Mouse (Mus musculus) layer of hippocampus, adult 18-20 months (tissue): ENCODE measurements at regions not wholly inside any gene's neighbourhood (a gene's known extent, or its start where the extent isn't known, plus 50 kb on each side); places are given as distances from the start of the nearest gene placed in this dataset.
A peak's percentile ranks its signal among the peaks of the same experiment; 100 is the strongest.

Source experiments
- DNase-seq, 2 experiments: peaks; one replicate each; pipeline ENCODE4 v3.0.0; 2022; ENCODE audit warnings: low spot score in 2 of 2

DNA sequence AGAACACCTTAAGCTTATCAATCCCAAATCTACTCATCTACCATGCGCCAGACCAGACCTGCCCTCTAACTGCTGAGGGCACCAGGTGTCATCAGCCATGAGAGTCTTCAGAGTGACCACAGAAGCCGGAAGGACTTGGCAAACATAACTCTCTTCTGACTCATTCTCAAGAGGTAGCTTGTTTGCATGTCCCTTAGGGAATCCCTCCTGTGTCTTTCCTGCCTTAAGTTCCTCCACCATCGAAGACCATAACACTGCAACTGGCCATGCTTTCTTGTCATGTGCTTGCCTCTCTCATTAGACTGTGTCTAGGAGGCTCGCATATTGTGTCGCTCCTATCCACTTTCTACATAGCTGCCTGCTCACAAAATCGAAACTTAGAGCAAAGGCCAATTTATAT is 226.1 kb upstream of the Ncam1 start:
- DNase-seq: no peak

GRCm38 (mm10) chr9:50013602-50014001 is 214.9 kb upstream of the Ncam1 start:
- no peak for DNase-seq

DNA sequence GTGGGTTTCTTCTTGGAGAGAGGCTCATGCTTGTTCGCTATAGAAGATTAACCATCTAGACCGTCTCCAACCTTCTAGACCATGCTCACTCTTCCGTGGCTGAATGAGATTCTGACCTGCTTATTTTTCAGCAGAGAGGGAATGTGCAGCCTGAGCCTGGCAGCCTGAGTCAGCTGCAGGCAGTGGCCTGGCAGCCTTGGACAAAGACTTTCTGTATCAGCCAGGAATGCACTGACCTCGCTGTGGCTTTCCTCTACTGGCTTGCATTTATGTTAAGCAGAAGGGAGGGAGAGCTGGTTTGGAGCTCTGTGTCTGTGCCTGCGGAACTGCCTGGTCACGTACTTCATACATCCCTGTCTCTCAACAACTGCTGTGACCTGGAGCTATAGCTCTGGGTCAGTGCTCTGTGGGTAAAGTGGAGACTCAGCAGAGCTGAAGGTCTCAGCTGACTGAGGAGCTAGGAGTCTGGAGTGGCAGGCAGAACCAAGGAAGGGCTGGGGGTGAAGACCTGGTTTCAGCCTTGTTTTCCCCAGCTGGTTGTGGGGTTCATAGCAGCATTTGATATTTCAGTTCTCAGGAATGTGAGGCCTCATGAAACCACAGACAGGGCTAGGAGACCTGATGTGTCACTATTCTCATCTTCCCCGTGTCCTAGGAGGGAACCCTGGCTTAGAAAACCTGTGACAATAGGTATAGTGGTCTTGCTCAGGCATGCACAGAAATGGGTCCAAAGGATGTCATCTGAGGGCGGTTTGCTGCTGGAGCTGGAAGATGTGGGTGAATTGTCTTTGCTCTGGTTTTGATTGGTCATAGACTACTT is 207.2 kb upstream of the Ncam1 start:
- no peak for DNase-seq

DNA sequence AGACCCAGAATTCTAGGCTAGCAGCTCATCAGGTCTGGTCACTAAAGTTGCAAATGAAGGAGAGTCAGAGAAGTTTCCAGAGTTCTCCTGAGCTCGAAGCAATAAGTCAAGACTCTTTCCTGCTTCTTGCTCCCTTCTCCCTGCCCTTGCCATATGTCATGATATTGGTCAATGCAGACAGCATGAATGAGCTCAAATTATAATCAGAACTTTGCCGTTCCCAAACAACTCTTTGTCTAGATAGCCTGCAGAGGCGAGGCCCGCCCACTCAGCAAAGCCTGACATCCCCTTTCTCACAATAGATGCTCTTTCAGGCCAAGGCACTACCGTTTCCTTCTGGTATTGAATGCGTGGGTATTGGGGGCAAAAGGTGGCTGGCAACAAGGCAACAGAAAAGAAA is 204.0 kb upstream of the Ncam1 start:
- DNase-seq: no peak

- DNase-seq: no peak
Measured at GRCm38 (mm10) chr9:50000497-50001404, 202.0 kb upstream of the Ncam1 start.

- DNase-seq: no peak
Measured at GRCm38 (mm10) chr9:49999970-50000369, 201.2 kb upstream of the Ncam1 start.

DNA sequence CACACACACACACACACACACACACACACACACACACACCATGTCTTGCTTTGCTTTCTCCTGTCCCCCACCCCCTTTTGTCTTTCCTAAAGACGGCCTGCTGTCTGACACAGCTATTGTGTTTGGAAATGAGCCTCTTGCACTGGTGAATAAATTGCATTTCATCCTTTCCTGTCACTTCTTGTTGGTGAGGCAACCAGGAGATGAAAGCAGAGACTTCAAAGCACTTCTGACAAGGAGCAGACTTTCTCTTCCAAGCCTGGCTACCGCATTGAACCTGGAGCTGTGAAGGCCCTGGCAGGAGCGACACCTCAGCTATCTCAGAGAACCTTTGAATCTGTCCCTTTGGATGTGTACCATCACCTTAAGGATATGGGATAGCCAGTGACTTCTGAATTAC is 199.4 kb upstream of the Ncam1 start:
- DNase-seq: no peak

DNA sequence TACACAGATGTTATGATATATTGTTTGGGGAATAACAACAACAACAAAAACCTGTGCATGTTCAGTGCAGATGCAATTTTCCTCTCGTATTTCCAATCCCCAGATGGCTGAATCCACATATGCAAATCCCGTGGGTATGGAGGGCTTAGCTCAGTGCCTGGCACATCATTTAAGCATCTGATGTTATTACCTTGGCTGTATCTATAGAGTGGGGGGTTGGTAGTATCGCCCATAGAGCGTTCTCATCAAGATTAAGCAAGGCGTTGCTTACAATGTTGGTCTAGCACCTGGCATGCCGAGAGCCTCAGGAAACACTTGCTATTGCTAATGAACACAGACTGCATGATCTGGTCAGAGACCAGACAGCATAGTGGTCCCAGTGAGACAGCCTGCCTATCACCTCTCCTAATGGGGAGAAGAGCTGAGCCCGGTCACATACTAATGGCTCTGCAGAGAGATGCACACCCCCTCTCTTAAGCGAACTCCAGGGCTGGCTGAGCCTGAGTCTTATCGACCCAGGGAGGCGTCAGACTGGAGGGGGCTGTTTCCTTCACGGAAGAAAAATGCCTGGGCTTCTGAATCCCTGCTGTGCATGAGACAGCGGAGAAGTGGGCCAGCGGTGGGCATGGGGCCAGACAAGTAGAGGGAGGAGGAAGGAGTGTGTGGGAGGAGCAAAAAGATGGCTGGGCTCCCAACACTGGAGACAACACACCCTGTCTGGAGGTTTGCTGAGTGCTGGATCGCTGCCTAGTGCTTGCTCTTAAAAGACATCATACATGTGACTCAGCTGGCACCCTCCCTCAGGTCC is 190.9 kb upstream of the Ncam1 start:
- DNase-seq: peak; percentile 76 to 81

DNA sequence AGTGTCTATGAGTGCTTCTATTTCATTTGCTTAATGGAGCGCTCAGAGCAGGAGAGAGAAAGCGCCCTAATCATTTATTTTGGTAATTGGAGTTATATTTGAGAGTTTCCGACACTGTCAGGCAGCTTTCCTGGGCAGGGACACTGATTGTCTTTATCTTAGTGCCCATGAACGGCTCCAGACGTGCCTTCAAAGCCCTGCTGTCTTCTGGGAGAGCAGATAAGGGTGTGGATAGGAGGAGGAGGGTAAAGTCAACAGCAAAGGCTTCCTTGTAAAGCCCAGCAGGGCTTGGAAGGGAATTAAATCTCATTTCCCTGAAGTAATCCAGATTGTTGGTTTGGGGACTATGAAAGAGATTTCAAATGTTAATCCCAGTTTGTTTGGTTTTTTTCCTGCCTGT is 189.3 kb upstream of the Ncam1 start:
- no peak for DNase-seq

- DNase-seq: no peak
Measured at GRCm38 (mm10) chr9:49987481-49987880, 188.8 kb upstream of the Ncam1 start.

DNA sequence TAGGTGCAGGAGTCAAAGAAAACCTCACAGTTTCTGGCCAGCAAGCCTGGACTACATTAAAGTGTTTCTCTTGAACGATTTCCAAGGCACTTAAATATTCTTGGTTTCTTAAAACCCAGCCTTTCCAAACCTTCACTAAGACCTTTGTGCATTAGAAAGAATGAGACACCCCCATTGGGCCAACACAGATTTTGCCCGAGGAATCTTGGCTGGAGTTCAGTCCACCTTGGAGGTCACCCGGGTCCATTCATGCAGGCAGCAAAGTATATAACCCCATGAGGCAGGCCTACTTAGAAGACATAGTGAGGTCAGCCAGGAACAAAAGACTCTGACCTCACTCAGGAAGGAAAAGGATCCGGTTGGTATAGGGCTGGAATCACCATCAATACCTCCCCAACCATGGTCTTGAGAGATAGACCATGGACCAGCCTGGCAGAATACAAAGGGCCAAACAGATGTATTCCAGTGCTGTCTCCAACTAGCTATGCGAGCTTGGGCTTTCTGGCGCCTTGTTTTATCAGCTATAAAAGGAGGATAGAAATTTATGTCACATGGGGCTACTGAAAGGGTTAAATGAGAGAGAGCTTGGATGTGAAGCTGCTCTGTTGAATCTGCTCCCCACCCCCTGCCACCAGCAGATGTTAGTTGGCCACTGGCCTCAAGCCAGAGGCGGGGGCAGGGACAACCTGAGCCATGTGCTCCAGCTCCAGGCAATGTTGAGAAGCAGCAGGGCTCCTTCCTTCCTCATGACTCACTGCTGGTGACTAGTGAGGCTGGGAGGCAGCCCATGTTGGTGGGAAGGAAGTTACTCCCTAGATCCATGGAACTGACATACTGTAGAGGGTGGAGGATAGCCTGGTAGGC is 181.9 kb upstream of the Ncam1 start:
- DNase-seq: peak; percentile 78 to 79

DNA sequence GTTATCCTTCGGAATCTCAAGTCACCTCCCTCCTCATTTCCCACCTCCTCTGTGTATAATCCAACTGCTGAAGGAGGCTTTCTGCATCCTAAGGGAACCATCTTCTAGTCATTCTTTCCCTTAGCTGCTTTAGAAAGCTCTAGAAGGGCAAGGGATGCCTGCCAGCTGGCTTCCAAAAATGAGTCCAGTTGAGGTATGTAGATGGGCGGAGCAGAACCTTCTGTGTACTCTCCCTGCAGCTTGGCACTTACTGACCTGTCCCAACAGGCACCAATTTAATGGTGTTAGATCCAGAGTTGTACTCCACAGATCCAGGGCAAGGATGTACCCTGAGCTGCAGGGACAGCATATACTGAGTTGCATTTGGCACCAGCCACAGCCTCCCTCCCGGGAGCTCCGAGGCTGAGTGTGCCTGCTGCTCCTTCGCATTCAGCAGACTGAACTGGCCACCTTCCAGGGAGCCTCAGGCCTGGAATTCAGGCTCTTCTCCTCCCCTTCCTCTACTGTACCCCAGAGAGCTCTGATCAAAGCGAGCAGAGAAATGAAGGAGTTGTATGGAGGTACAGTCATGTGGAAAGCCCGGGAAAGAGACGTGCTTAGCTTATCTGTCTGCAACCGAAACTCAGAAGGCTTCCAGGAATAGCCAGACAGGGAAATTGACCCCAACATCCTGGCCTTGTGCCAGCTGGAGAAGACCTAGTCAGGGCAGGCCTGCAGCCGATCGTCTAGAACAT is 177.4 kb upstream of the Ncam1 start:
- DNase-seq: peak; percentile 43 to 78

DNA sequence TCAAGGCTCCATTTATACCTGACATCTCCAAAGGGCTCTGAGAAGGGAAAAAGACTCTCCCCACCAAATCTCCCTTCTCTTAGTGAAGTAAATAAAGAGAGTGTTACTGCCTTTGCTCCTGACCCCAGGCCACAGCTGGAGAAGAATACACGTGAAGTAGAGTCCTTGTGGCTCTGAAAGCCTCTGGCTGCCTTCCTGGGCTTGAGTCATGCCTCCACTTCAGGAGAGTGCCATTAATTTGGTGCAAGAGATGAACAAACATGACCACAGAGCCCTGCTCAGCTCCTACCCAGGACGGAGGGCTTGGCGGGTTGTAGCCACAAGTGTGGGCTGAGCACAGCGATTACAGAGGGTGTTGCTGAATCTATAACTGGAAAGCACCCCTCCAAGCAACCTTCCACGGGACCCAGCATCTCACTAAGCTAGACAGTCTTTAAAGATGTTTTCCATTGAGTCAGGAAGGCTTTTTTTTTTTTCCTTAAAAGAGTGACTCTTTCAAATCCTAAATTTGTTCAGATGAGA is 175.3 kb upstream of the Ncam1 start:
- DNase-seq: no peak

GRCm38 (mm10) chr9:49969429-49969828 is 170.7 kb upstream of the Ncam1 start:
- DNase-seq: no peak

DNA sequence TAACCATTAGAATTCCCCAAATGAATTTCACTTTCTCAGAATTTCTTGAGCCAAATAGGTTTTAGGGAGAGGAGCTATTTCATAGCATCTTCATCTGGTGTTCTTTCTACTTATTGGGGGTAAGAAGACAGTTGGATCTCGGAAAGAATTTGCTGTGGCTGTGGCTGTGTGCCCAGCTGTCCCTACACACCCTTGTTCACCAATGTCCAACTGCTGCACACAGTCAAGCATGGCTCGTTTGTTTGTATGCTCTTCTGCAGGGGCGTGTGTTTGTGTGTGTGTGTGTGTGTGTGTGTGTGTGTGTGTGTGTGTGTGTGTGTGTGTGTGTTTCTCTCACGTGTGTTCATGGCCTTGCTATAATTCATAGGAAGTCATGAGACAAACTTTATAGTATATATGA is 165.9 kb upstream of the Ncam1 start:
- DNase-seq: no peak

DNA sequence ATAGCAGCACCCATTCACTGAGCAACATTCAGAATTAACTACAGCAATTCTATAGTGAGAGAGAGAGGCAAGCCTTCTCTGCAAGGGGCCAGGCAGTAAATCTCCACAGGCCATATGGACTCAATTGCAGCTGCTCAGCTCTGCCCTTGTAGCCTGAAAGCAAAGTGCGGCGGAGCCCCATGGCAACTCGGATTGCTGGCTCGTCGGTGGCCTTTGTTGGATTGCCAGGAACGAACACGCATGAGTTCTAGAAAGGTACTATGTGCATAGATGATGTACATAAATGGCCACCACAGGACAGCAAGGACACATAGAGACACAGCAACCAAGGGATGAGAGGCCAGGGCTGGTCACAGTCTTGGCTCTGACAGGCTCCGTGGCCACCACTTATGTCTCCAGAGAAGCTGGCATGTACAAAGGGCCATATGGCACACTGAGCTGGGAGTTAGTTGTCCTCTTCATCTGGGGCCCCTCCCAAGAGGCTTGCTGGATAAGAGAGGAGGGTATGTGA is 163.9 kb upstream of the Ncam1 start:
- DNase-seq: no peak

- no peak for DNase-seq
Measured at GRCm38 (mm10) chr9:49961965-49962364, 163.2 kb upstream of the Ncam1 start.

DNA sequence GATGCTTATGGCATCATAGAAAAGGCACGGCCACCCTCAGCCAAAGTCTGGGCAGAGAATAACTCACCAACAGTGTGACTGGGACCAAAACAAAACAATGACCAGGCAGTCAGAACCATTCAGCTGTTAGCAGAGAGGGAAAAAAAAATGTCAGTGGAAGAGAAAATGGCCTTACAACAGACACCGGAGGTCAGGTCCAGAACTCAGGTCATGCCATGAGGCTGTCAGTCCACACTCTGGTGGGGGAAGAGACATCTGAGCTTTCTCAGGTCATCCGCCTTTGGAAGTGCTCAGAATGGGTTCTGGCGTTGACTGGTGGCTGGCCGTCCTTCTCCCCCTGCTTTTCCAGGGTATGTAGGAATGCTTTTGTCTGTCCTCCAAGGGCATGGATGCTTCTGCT is 162.6 kb upstream of the Ncam1 start:
- no peak for DNase-seq

- no peak for DNase-seq
Measured at GRCm38 (mm10) chr9:49959987-49960386, 161.3 kb upstream of the Ncam1 start.
